Mouse (Mus musculus) lung, embryonic 16.5 days (tissue): ENCODE results near the gene Hipk2. TPM values are rescaled to one million over a fixed set of nuclear protein-coding genes. Genes with fewer than 3 reads are reported as not detected.

Source experiments
- ATAC-seq: fragments of 200-750 bp; cut with Nextera tagmentation; 2 replicates; pipeline ENCODE4 v1.8.0; 2017; ENCODE audit warnings: low read depth, mild to moderate bottlenecking, moderate library complexity
- H3K27ac ChIP-seq: fragments of 300-500 bp; sonication (generic); 2 replicates; pipeline ENCODE4 v1.5.1; 2014; ENCODE audit warnings: mild to moderate bottlenecking, control low read depth, low read length
- H3K27me3 ChIP-seq: fragments of 300-500 bp; sonication (generic); 2 replicates; pipeline ENCODE4 v1.6.1; 2014; ENCODE audit warnings: low read depth, low read length, mixed read lengths; ENCODE audit not compliant: control insufficient read depth, insufficient read depth
- H3K36me3 ChIP-seq: fragments of 300-500 bp; sonication (generic); 2 replicates; pipeline ENCODE4 v1.6.1; 2014; ENCODE audit warnings: low read length; ENCODE audit not compliant: control insufficient read depth, insufficient read depth
- H3K4me1 ChIP-seq: fragments of 300-500 bp; sonication (generic); replicated peaks from 2 replicates; pipeline ENCODE4 v1.6.1; 2014; ENCODE audit warnings: low read length, mixed read lengths; ENCODE audit not compliant: control insufficient read depth, insufficient read depth
- H3K4me2 ChIP-seq: fragments of 300-500 bp; sonication (generic); 2 replicates; pipeline ENCODE4 v1.6.1; 2014; ENCODE audit warnings: low read depth, low read length, control low read depth
- H3K4me3 ChIP-seq: fragments of 300-500 bp; sonication (generic); 2 replicates; pipeline ENCODE4 v1.5.1; 2014; ENCODE audit warnings: mild to moderate bottlenecking, low read length, control low read depth
- H3K9ac ChIP-seq: fragments of 300-500 bp; sonication (generic); 2 replicates; pipeline ENCODE4 v1.6.1; 2014; ENCODE audit warnings: low read length, control low read depth
- H3K9me3 ChIP-seq: fragments of 300-500 bp; sonication (generic); 2 replicates; pipeline ENCODE4 v1.6.1; 2016; ENCODE audit warnings: low read length; ENCODE audit not compliant: control insufficient read depth
- WGBS: fragments of 180-500 bp; shearing (Covaris S2); extraction: QIAGEN DNeasy Blood & Tissue Kit; methylation state at CpG from one replicate; pipeline ENCODE4 v1.1.7; 2014; 5-methylcytosine and 5-hydroxymethylcytosine counted together
- polyA plus RNA-seq: library from polyadenylated mRNA; unstranded; fragments of >200 nt; fragmentation: Nextera tagmentation; extraction: Ambion mirVana; gene quantifications from 2 replicates; pipeline ENCODE4 v1.2.1, GENCODE M21; 2015

Hipk2 gene
- polyA plus RNA-seq, 1 experiment from 2014 or later, result 19.8 TPM

GRCm38 (mm10) chr6:38892017-38892416 is 16.1 kb upstream of the Hipk2 start:
- Histone ChIP-seq H3K36me3 (no peaks in the 10 kb centered on the region), H3K4me3 (no peak overlapping the region), H3K4me2 (no peak overlapping the region), H3K4me1 (peaks cover 8% of the 10 kb centered on the region), H3K9ac (no peak overlapping the region), H3K27me3 (no peaks in the 10 kb centered on the region), H3K27ac (no peak overlapping the region), H3K9me3 (no peaks in the 10 kb centered on the region)
- no peak for ATAC-seq
- WGBS, result 49% methylated on average over 2 of the region's 2 CpGs

GRCm38 (mm10) chr6:38889156-38889555 is 13.2 kb upstream of the Hipk2 start:
- peaks cover 4% of the 10 kb centered on the region; the same call in 1 of the 2 replicates for H3K4me1 ChIP-seq
- H3K4me2 ChIP-seq, result no peak overlapping the region
- no peak overlapping the region for H3K27ac ChIP-seq
- H3K9me3 ChIP-seq, result no peaks in the 10 kb centered on the region
- no peak for ATAC-seq
- 68% methylated on average over 6 of the region's 6 CpGs for WGBS
- H3K4me3 ChIP-seq, result no peak overlapping the region
- H3K27me3 ChIP-seq, result no peaks in the 10 kb centered on the region
- no peak overlapping the region for H3K9ac ChIP-seq
- no peaks in the 10 kb centered on the region for H3K36me3 ChIP-seq

- H3K4me3 ChIP-seq, result no peak overlapping the region
- no peak overlapping the region for H3K27ac ChIP-seq
- WGBS, result 76% methylated on average over 4 of the region's 4 CpGs
- H3K4me2 ChIP-seq, result no peak overlapping the region
- no peak overlapping the region for H3K9ac ChIP-seq
- no peaks in the 10 kb centered on the region for H3K9me3 ChIP-seq
- ATAC-seq, result no peak
- no peaks in the 10 kb centered on the region for H3K36me3 ChIP-seq
- H3K27me3 ChIP-seq, result no peaks in the 10 kb centered on the region
- H3K4me1 ChIP-seq, result peaks cover 11% of the 10 kb centered on the region
Measured at GRCm38 (mm10) chr6:38887436-38887835, 11.5 kb upstream of the Hipk2 start.

GRCm38 (mm10) chr6:38885132-38885531 is 9.2 kb upstream of the Hipk2 start:
- 34% methylated on average over 1 of the region's 1 CpGs for WGBS
- Histone ChIP-seq H3K9ac (no peak overlapping the region), H3K27me3 (no peaks in the 10 kb centered on the region), H3K9me3 (no peaks in the 10 kb centered on the region), H3K4me3 (no peak overlapping the region), H3K4me1 (peaks cover 11% of the 10 kb centered on the region), H3K36me3 (no peaks in the 10 kb centered on the region), H3K27ac (no peak overlapping the region), H3K4me2 (no peak overlapping the region)
- no peak for ATAC-seq

GRCm38 (mm10) chr6:38884482-38884881 is 8.5 kb upstream of the Hipk2 start:
- no peak overlapping the region for H3K9ac ChIP-seq
- peaks cover 11% of the 10 kb centered on the region for H3K4me1 ChIP-seq
- WGBS, result 37% methylated on average over 3 of the region's 3 CpGs
- ATAC-seq, result no peak
- no peak overlapping the region for H3K4me2 ChIP-seq
- H3K27me3 ChIP-seq, result no peaks in the 10 kb centered on the region
- H3K9me3 ChIP-seq, result no peaks in the 10 kb centered on the region
- no peak overlapping the region for H3K27ac ChIP-seq
- no peak overlapping the region for H3K4me3 ChIP-seq
- H3K36me3 ChIP-seq, result no peaks in the 10 kb centered on the region

GRCm38 (mm10) chr6:38882728-38883171 is 6.8 kb upstream of the Hipk2 start:
- peaks cover 9% of the 10 kb centered on the region for H3K4me1 ChIP-seq
- ATAC-seq, result 0 out of 2 replicates have a peak, but pooled peaks have one; percentile 23
- no peak overlapping the region for H3K9ac ChIP-seq
- H3K4me3 ChIP-seq, result no peak overlapping the region
- H3K9me3 ChIP-seq, result no peaks in the 10 kb centered on the region
- H3K27me3 ChIP-seq, result no peaks in the 10 kb centered on the region
- no peaks in the 10 kb centered on the region for H3K36me3 ChIP-seq
- no peak overlapping the region for H3K27ac ChIP-seq
- H3K4me2 ChIP-seq, result no peak overlapping the region
- WGBS, result 24% methylated on average over 6 of the region's 6 CpGs

- no peak for ATAC-seq
- Histone ChIP-seq H3K27me3 (no peaks in the 10 kb centered on the region), H3K36me3 (no peaks in the 10 kb centered on the region), H3K9ac (no peak overlapping the region), H3K4me3 (no peak overlapping the region), H3K9me3 (no peaks in the 10 kb centered on the region), H3K4me1 (peaks cover 7% of the 10 kb centered on the region), H3K4me2 (no peak overlapping the region), H3K27ac (no peak overlapping the region)
- 54% methylated on average over 6 of the region's 6 CpGs for WGBS
Measured at GRCm38 (mm10) chr6:38881975-38882374, 6.0 kb upstream of the Hipk2 start.

GRCm38 (mm10) chr6:38881468-38881867 is 5.5 kb upstream of the Hipk2 start:
- Histone ChIP-seq H3K4me3 (no peak overlapping the region), H3K27me3 (no peaks in the 10 kb centered on the region), H3K36me3 (no peaks in the 10 kb centered on the region), H3K27ac (no peak overlapping the region), H3K4me2 (no peak overlapping the region), H3K4me1 (peaks cover 7% of the 10 kb centered on the region), H3K9ac (no peak overlapping the region), H3K9me3 (no peaks in the 10 kb centered on the region)
- ATAC-seq, result no peak
- 62% methylated on average over 2 of the region's 2 CpGs for WGBS

GRCm38 (mm10) chr6:38877674-38878073 is 1.7 kb upstream of the Hipk2 start:
- Histone ChIP-seq H3K4me2 (no peak overlapping the region), H3K4me1 (peaks cover 11% of the 10 kb centered on the region), H3K27me3 (no peaks in the 10 kb centered on the region), H3K4me3 (no peak overlapping the region), H3K9me3 (no peaks in the 10 kb centered on the region), H3K36me3 (no peaks in the 10 kb centered on the region), H3K9ac (no peak overlapping the region), H3K27ac (no peak overlapping the region)
- ATAC-seq, result no peak
- 93% methylated on average over 2 of the region's 2 CpGs for WGBS
